Mouse (Mus musculus) forebrain, postnatal 0 days (tissue): ENCODE measurements around the gene Cbx7. TPM values are rescaled to one million over a fixed set of nuclear protein-coding genes. Genes with fewer than 3 reads are reported as not detected.
"Not testable (repeated sequence)": the region's sequence is repeated elsewhere in the genome, so short reads cannot be mapped to it uniquely, and the experiment has no call there.

Source experiments
- ATAC-seq: fragments of 200-750 bp; cut with Nextera tagmentation; 2 replicates; pipeline ENCODE4 v1.8.0; 2017; ENCODE audit warnings: mild to moderate bottlenecking, moderate library complexity
- DNase-seq: peaks from one replicate; pipeline ENCODE4 v3.0.0-alpha.2; 2015
- H3K27ac ChIP-seq: fragments of 300-500 bp; sonication (generic); 2 replicates; pipeline ENCODE4 v1.5.1; 2014; ENCODE audit warnings: low read depth, mild to moderate bottlenecking, antibody characterized with exemption, low read length, moderate library complexity, mixed read lengths
- H3K27me3 ChIP-seq: fragments of 300-500 bp; sonication (generic); 2 replicates; pipeline ENCODE4 v1.6.1; 2014; ENCODE audit warnings: mild to moderate bottlenecking, low read length, mixed read lengths; ENCODE audit not compliant: insufficient read depth
- H3K36me3 ChIP-seq: fragments of 300-500 bp; sonication (generic); 2 replicates; pipeline ENCODE4 v1.6.1; 2014; ENCODE audit warnings: mild to moderate bottlenecking, moderate library complexity; ENCODE audit not compliant: insufficient read depth
- H3K4me1 ChIP-seq: fragments of 300-500 bp; sonication (generic); 2 replicates; pipeline ENCODE4 v1.6.1; 2014; ENCODE audit warnings: antibody characterized with exemption; ENCODE audit not compliant: insufficient read depth
- H3K4me2 ChIP-seq: fragments of 300-500 bp; sonication (generic); 2 replicates; pipeline ENCODE4 v1.6.1; 2014; ENCODE audit warnings: low read depth, mild to moderate bottlenecking, moderate library complexity
- H3K4me3 ChIP-seq: fragments of 300-500 bp; sonication (generic); 2 replicates; pipeline ENCODE4 v1.5.1; 2014; ENCODE audit warnings: low read depth, low read length, mixed read lengths
- H3K9ac ChIP-seq: fragments of 300-500 bp; sonication (generic); 2 replicates; pipeline ENCODE4 v1.6.1; 2014; ENCODE audit warnings: mild to moderate bottlenecking
- H3K9me3 ChIP-seq: fragments of 300-500 bp; sonication (generic); 2 replicates; pipeline ENCODE4 v1.6.1; 2016; ENCODE audit warnings: low read length
- CTCF ChIP-seq: sonication (generic); IDR thresholded peaks from 2 replicates; pipeline ENCODE4 v1.5.1; 2016; ENCODE audit warnings: antibody characterized with exemption, control low read depth, low read depth
- WGBS: fragments of 180-500 bp; shearing (Covaris S2); extraction: QIAGEN DNeasy Blood & Tissue Kit; methylation state at CpG from one replicate; pipeline ENCODE4 v1.1.7; 2014; 5-methylcytosine and 5-hydroxymethylcytosine counted together
- polyA plus RNA-seq: library from polyadenylated mRNA; unstranded; fragments of >200 nt; fragmentation: Nextera tagmentation; extraction: Ambion mirVana; gene quantifications from 2 replicates; pipeline ENCODE4 v1.2.1, GENCODE M21; 2015
- total RNA-seq: library from RNA; depleted of rRNA; stranded (reverse); fragments of >200 nt; gene quantifications from 2 replicates; pipeline ENCODE4 v1.2.3, GENCODE M21; 2014

Gene Cbx7
- total and polyA plus RNA-seq, 2 experiments from 2014 or later = 3.1 to 11.1 TPM

DNA sequence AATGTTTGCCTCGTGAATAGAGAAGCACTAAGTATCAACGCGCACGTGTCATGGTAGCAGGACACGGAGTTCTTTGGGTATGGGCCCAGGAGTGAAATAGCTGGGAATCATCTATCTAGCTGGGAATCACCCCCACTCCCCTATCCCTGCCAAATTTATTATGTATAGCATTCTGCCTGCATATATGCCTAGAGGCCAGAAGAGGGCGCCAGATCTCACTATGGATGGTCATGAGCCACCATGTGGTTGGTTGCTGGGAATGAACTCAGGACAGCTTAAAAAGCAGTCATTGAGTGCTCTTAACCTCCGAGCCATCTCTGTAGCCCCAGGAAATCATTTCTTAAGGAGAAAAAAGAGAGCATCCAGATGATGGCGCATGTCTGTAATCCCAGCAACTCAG is 30.0 kb downstream of the Cbx7 start:
- 26% methylated on average over 8 of the region's 8 CpGs for WGBS
- no peak for ATAC-seq
- H3K4me3 ChIP-seq = no peak overlapping the region
- no peaks in the 10 kb centered on the region for H3K4me1 ChIP-seq
- H3K9ac ChIP-seq = no peak overlapping the region
- no peaks in the 10 kb centered on the region for H3K36me3 ChIP-seq
- H3K27me3 ChIP-seq = no peaks in the 10 kb centered on the region
- peak; percentile 62 for DNase-seq
- H3K27ac ChIP-seq = no peak overlapping the region
- peak; percentile 86 for TF ChIP-seq CTCF
- no peak overlapping the region for H3K4me2 ChIP-seq
- no peaks in the 10 kb centered on the region for H3K9me3 ChIP-seq

DNA sequence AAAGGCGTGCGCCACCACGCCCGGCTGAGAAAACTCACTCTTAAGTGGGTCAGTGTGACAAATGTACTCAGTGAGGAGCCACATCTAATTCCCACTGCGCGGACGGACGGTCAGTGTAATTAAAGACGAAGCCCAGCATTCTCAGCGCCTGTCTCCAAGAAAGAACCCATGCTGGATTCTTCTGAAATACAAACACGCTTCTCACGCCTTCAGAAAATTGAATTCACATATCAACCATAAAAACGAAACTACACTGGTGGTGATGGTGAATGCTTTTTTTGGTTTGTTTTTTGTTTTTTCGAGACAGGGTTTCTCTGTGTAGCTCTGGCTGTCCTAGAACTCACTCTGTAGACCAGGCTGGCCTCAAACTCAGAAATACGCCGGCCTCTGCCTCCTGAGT is 31.0 kb downstream of the Cbx7 start:
- Histone ChIP-seq H3K4me1 (no peaks in the 10 kb centered on the region), H3K36me3 (no peaks in the 10 kb centered on the region), H3K4me2 (no peak overlapping the region), H3K27me3 (no peaks in the 10 kb centered on the region), H3K27ac (no peak overlapping the region), H3K9ac (no peak overlapping the region), H3K9me3 (no peaks in the 10 kb centered on the region), H3K4me3 (no peak overlapping the region)
- DNase-seq (no peak), ATAC-seq (no peak)
- WGBS = 88% methylated on average over 16 of the region's 16 CpGs
- no peak for TF ChIP-seq CTCF

DNA sequence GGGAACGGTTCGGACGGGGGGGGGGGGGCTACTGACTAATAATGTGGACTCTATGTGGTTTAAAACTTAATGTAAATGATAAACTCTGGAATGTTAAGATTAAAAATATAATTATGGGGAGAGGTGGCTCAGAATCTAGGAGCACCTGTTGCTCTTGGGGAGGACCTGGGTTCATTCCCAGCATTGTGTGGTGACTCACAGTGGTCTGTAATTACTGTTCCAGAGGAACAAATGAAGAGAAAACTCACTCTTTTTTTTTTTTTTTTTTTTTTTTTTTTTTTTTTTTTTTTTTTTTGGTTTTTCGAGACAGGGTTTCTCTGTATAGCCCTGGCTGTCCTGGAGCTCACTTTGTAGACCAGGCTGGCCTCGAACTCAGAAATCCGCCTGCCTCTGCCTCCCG is 31.4 kb downstream of the Cbx7 start:
- WGBS = 74% methylated on average over 4 of the region's 7 CpGs
- not testable (repeated sequence) for ATAC-seq

DNA sequence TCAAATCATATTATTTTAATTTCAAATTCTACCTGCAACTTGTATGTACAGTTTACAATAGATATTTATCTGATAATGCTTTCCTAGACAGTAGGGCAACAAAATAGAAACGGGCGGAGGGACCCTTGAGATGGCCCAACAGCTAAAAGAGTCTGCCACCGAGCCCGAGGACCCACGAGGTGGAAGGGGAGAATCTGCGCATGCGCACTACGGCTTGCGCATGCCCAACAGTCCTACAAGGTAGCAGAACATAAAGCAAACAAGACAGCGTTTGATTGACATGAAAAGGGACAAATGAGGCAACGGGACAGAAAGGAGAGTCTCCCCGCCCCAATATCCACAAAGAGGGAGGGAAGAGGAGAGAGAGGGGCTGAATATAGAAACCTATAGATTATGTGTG is 31.9 kb downstream of the Cbx7 start:
- WGBS = 92% methylated on average over 12 of the region's 12 CpGs
- 0 out of 2 replicates have a peak, but pooled peaks cover 2% of the 10 kb centered on the region for H3K27me3 ChIP-seq
- ATAC-seq (no peak), DNase-seq (no peak)
- H3K4me3 ChIP-seq = no peak overlapping the region
- TF ChIP-seq CTCF = no peak
- H3K27ac ChIP-seq = no peak overlapping the region
- no peaks in the 10 kb centered on the region for H3K9me3 ChIP-seq
- H3K4me2 ChIP-seq = no peak overlapping the region
- no peaks in the 10 kb centered on the region for H3K36me3 ChIP-seq
- no peaks in the 10 kb centered on the region for H3K4me1 ChIP-seq
- no peak overlapping the region for H3K9ac ChIP-seq

More for the DNA sequence above, 31.4 kb downstream of the Cbx7 start:
- not testable (repeated sequence) for H3K4me1 ChIP-seq, H3K4me2 ChIP-seq, H3K27me3 ChIP-seq, DNase-seq, H3K9me3 ChIP-seq, H3K36me3 ChIP-seq, H3K4me3 ChIP-seq, H3K9ac ChIP-seq, H3K27ac ChIP-seq

DNA sequence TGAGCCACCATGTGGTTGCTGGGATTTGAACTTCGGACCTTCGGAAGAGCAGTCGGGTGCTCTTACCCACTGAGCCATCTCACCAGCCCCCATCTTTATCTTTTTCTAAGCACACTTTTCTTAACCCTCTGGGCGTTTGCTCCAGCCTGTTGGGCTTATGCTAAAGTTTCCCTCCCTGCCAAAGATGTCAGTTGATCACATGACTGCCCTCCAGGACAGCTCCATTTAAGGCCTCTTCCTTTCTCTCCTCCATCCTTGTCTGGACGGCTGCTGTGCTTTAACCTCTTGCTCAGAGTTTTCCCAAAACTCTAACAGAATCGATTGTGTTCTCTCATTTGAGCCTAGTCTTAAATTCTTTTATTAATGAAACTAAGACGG is 34.6 kb downstream of the Cbx7 start:
- peaks cover 10% of the 10 kb centered on the region; the same call in 1 of the 2 replicates for H3K27me3 ChIP-seq
- no peaks in the 10 kb centered on the region; the same call in 1 of the 2 replicates for H3K4me1 ChIP-seq
- H3K36me3 ChIP-seq = no peaks in the 10 kb centered on the region
- 73% methylated on average over 6 of the region's 7 CpGs for WGBS
- no peak overlapping the region for H3K4me2 ChIP-seq
- H3K4me3 ChIP-seq = no peak overlapping the region
- no peaks in the 10 kb centered on the region for H3K9me3 ChIP-seq
- DNase-seq (no peak), ATAC-seq (no peak)
- H3K27ac ChIP-seq = no peak overlapping the region
- TF ChIP-seq CTCF = no peak
- no peak overlapping the region for H3K9ac ChIP-seq

DNA sequence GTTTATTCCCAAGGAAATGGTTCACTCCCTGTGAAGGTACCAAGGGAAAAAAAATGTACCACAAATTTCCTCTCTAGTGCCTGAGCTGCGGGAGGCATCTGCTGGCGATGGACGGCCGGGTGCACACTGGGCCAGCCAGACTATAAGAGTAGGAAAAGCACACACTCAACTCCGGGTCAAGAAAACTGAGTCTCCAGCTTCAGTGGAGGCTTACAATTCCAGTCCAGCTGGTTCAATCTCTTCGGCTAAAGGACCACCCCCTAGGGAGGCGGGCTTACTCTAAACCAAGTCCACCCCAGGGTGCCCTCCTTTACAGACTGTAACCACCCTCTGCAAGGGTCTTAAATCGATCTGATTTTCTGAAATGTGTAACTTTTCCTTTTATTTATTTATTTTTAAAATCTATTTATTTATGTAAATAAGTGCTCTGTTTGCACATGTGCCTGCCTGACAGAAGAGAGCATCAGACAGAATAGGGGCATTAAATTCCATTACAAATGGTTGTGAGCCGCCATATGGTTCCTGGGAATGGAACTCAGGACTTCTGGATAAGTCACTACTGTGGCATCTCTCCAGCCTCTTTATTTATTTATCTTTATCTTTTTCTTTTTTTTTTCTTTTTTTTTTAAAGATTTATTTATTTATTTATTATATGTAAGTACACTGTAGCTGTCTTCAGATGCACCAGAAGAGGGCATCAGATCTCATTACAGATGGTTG is 35.1 kb downstream of the Cbx7 start:
- Histone ChIP-seq H3K4me2 (no peak overlapping the region), H3K9me3 (no peaks in the 10 kb centered on the region), H3K4me1 (no peaks in the 10 kb centered on the region; the same call in 1 of the 2 replicates), H3K4me3 (no peak overlapping the region), H3K27ac (no peak overlapping the region), H3K9ac (no peak overlapping the region), H3K27me3 (peaks cover 10% of the 10 kb centered on the region; the same call in 1 of the 2 replicates), H3K36me3 (no peaks in the 10 kb centered on the region)
- no peak for TF ChIP-seq CTCF
- DNase-seq = no peak
- no peak for ATAC-seq
- 32% methylated on average over 9 of the region's 9 CpGs for WGBS

DNA sequence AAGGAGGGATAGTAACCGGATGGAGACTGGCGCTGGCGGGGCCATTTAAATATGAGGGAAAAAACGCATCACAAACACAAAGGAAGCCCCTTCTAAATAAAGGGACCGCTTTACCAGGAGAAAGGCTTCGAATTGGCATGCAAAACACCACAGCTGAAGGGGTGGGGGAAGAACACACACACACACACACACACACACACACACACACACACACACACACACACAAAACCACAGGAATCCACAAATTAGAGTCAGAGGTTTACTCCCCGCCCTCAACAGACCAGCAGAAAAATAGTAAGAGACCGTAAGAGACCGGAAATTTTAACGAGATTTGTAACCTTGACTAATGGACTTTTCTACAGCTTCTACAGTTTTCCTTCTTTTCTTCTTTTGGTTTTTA is 36.1 kb downstream of the Cbx7 start:
- 6% methylated on average over 10 of the region's 10 CpGs for WGBS
- ATAC-seq = no peak
- Histone ChIP-seq H3K9me3 (no peaks in the 10 kb centered on the region), H3K4me1 (no peaks in the 10 kb centered on the region; the same call in 1 of the 2 replicates), H3K27ac (no peak overlapping the region), H3K36me3 (no peaks in the 10 kb centered on the region), H3K27me3 (peaks cover 10% of the 10 kb centered on the region; the same call in 1 of the 2 replicates), H3K9ac (no peak overlapping the region), H3K4me3 (no peak overlapping the region), H3K4me2 (no peak overlapping the region)
- TF ChIP-seq CTCF = no peak
- no peak for DNase-seq
